Mouse (Mus musculus) megakaryocyte progenitor cell, adult 5-6 weeks (primary cell): ENCODE data around the gene Vav3. TPM values are rescaled to one million over a fixed set of nuclear protein-coding genes. Genes with fewer than 3 reads are reported as not detected.

Source experiments
- ATAC-seq: replicated peaks from 2 replicates; pipeline ENCODE4 v1.8.0; 2016; ENCODE audit warnings: mild to moderate bottlenecking, moderate TSS enrichment, inconsistent platforms; ENCODE audit not compliant: poor library complexity
- total RNA-seq, 2 experiments: library from RNA; stranded (forward) in 1 of 2; stranded (reverse) in 1 of 2; fragments of 157-497, 149-512 nt in 1 of 2; fragments of 200-1000 nt in 1 of 2; gene quantifications; 2 replicates each; pipeline versions ENCODE4 v1.2.3 to v1.2.4; 2015 to 2017

Gene Vav3
- total RNA-seq, 2 experiments from 2014 or later, result 56.5 to 62.2 TPM

GRCm38 (mm10) chr3:109431285-109431684, 90.8 kb downstream of the Vav3 start:
- no peak for ATAC-seq

- peak; percentile 51 for ATAC-seq
Measured at GRCm38 (mm10) chr3:109438552-109438951, 98.1 kb downstream of the Vav3 start.

- peak; percentile 77 for ATAC-seq
Measured at GRCm38 (mm10) chr3:109439253-109439652, 98.8 kb downstream of the Vav3 start.

GRCm38 (mm10) chr3:109440001-109440400, 99.5 kb downstream of the Vav3 start:
- ATAC-seq, result no peak

- ATAC-seq, result no peak
Measured at GRCm38 (mm10) chr3:109444077-109444476, 103.6 kb downstream of the Vav3 start.

GRCm38 (mm10) chr3:109446903-109447302, 106.5 kb downstream of the Vav3 start:
- ATAC-seq, result peak; percentile 54

GRCm38 (mm10) chr3:109448249-109448648, 107.8 kb downstream of the Vav3 start:
- peak; percentile 88 for ATAC-seq

- ATAC-seq, result peak; percentile 35; the same call in 1 of the 2 replicates
Measured at GRCm38 (mm10) chr3:109451966-109452365, 111.5 kb downstream of the Vav3 start.

- 0 out of 2 replicates have a peak, but pooled peaks have one; percentile 17 for ATAC-seq
Measured at GRCm38 (mm10) chr3:109454633-109455032, 114.2 kb downstream of the Vav3 start.

- ATAC-seq, result peak; percentile 29; the same call in 1 of the 2 replicates
Measured at GRCm38 (mm10) chr3:109456340-109456739, 115.9 kb downstream of the Vav3 start.

- peak; percentile 61 for ATAC-seq
Measured at GRCm38 (mm10) chr3:109463684-109464083, 123.2 kb downstream of the Vav3 start.

- ATAC-seq, result peak; percentile 77
Measured at GRCm38 (mm10) chr3:109464600-109464999, 124.1 kb downstream of the Vav3 start.

GRCm38 (mm10) chr3:109466541-109466940, 126.1 kb downstream of the Vav3 start:
- no peak for ATAC-seq

GRCm38 (mm10) chr3:109467288-109467687, 126.8 kb downstream of the Vav3 start:
- peak; percentile 61 for ATAC-seq

GRCm38 (mm10) chr3:109469465-109469864, 129.0 kb downstream of the Vav3 start:
- ATAC-seq, result no peak

- no peak for ATAC-seq
Measured at GRCm38 (mm10) chr3:109470651-109471255, 130.3 kb downstream of the Vav3 start.

GRCm38 (mm10) chr3:109476521-109476920, 136.1 kb downstream of the Vav3 start:
- ATAC-seq, result no peak

- ATAC-seq, result peak; percentile 58
Measured at GRCm38 (mm10) chr3:109478297-109478696, 137.8 kb downstream of the Vav3 start.

- peak; percentile 43 for ATAC-seq
Measured at GRCm38 (mm10) chr3:109480625-109481024, 140.2 kb downstream of the Vav3 start.

- no peak for ATAC-seq
Measured at GRCm38 (mm10) chr3:109486786-109487185, 146.3 kb downstream of the Vav3 start.

- no peak for ATAC-seq
Measured at GRCm38 (mm10) chr3:109487823-109488222, 147.4 kb downstream of the Vav3 start.

GRCm38 (mm10) chr3:109488750-109489171, 148.3 kb downstream of the Vav3 start:
- ATAC-seq, result no peak
